Mouse (Mus musculus) v-Abl transformed pro-B cells (cell line): Measurements from ENCODE around the gene Lelp1.

Experiments
- in situ Hi-C, 2 experiments: fragments of 400-800 bp; cut with MboI; formaldehyde crosslinking; loops; one replicate each; pipeline ENCODE4 v1.15.1; 2025; ENCODE audit not compliant: unreplicated experiment in 2 of 2

Gene Lelp1

GRCm38 (mm10) chr3:92142644-92143043 is at the start of gene Lelp1:
Gene Lelp1 (minus strand): TSS chr3:92142744.
- in situ Hi-C loops = loop anchor here in 1 of 2 experiments (25.0 kb wide), 1 partner anchor 470 kb away; the partner anchor contains the start of genes 2210017I01Rik and Lce6a

- in situ Hi-C loops = no loop called here
Observed at GRCm38 (mm10) chr3:92176880-92177279, 34.3 kb upstream of the Lelp1 start.

GRCm38 (mm10) chr3:92169847-92170246 is 27.3 kb upstream of the Lelp1 start:
- in situ Hi-C loops = loop anchor here in 1 of 2 experiments (25.0 kb wide), 1 partner anchor 1442 kb away; no protein-coding TSS in a partner anchor

GRCm38 (mm10) chr3:92153322-92153721 is 10.8 kb upstream of the Lelp1 start:
- in situ Hi-C loops = loop anchor here (5.0 to 25.0 kb wide), 4 partner anchors 441 to 1459 kb away; no protein-coding TSS in a partner anchor

- in situ Hi-C loops = loop anchor here (5.0 to 25.0 kb wide), 4 partner anchors 444 to 1462 kb away; no protein-coding TSS in a partner anchor
Observed at GRCm38 (mm10) chr3:92150631-92151277, 8.2 kb upstream of the Lelp1 start.

GRCm38 (mm10) chr3:92147913-92148312 is 5.4 kb upstream of the Lelp1 start:
- in situ Hi-C loops = loop anchor here in 1 of 2 experiments (25.0 kb wide), 1 partner anchor 464 kb away; the partner anchor contains the start of genes 2210017I01Rik and Lce6a

GRCm38 (mm10) chr3:92147420-92147819 is 4.9 kb upstream of the Lelp1 start:
- in situ Hi-C loops = loop anchor here in 1 of 2 experiments (25.0 kb wide), 1 partner anchor 465 kb away; the partner anchor contains the start of genes 2210017I01Rik and Lce6a

- in situ Hi-C loops = no loop called here
Observed at GRCm38 (mm10) chr3:92123847-92124246, 18.7 kb downstream of the Lelp1 start, which contains the start of gene Prr9. Gene Prr9 (minus strand): TSS chr3:92123947.

GRCm38 (mm10) chr3:92120902-92121301 is 21.6 kb downstream of the Lelp1 start:
- in situ Hi-C loops = no loop called here

- in situ Hi-C loops = no loop called here
Observed at GRCm38 (mm10) chr3:92117930-92118329, 24.6 kb downstream of the Lelp1 start.

- in situ Hi-C loops = no loop called here
Observed at GRCm38 (mm10) chr3:92111526-92111925, 31.0 kb downstream of the Lelp1 start.

GRCm38 (mm10) chr3:92110790-92111189 is 31.8 kb downstream of the Lelp1 start:
- in situ Hi-C loops = no loop called here

- in situ Hi-C loops = no loop called here
Observed at GRCm38 (mm10) chr3:92106582-92106981, 36.0 kb downstream of the Lelp1 start.
